Mouse (Mus musculus) kidney, adult 9 months (tissue): ENCODE measurements around the gene Ankle1.

ENCODE experiments used
- DNase-seq: peaks from one replicate; pipeline ENCODE4 v3.0.0; 2022

The Ankle1 gene

GRCm38 (mm10) chr8:71405401-71406098 is at the start of gene Ankle1:
Gene Ankle1, plus strand, starts transcription at chr8:71406010.
- DNase-seq, result peak; percentile 98

- no peak for DNase-seq
Observed at GRCm38 (mm10) chr8:71358026-71358425, 47.8 kb upstream of the Ankle1 start.

GRCm38 (mm10) chr8:71366771-71367528 is 38.9 kb upstream of the Ankle1 start, which contains the start of gene Use1:
Gene Use1, plus strand, starts transcription at chr8:71366848.
- peak; percentile 96 for DNase-seq

GRCm38 (mm10) chr8:71367529-71368176 is 38.2 kb upstream of the Ankle1 start:
- DNase-seq, result no peak

DNA sequence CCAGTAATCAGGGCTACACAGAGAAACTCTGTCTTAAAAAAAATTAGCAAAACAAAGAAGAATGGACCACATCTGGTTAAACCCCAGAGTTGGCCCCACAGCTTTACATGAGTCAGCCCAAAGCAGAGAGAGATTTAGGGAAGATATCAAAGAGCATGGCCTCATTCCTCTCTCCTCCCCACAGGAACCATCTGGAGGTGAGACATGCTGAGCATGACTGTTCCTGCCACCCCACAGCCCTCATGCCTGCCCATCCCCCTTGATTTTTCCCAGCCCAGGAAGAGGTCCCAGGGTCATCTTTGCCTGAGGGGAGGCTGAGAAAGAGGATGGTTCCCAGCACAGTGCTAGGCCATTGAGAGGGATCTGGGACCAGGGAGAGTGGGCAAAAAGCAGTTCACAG is 37.4 kb upstream of the Ankle1 start:
- DNase-seq, result no peak

DNA sequence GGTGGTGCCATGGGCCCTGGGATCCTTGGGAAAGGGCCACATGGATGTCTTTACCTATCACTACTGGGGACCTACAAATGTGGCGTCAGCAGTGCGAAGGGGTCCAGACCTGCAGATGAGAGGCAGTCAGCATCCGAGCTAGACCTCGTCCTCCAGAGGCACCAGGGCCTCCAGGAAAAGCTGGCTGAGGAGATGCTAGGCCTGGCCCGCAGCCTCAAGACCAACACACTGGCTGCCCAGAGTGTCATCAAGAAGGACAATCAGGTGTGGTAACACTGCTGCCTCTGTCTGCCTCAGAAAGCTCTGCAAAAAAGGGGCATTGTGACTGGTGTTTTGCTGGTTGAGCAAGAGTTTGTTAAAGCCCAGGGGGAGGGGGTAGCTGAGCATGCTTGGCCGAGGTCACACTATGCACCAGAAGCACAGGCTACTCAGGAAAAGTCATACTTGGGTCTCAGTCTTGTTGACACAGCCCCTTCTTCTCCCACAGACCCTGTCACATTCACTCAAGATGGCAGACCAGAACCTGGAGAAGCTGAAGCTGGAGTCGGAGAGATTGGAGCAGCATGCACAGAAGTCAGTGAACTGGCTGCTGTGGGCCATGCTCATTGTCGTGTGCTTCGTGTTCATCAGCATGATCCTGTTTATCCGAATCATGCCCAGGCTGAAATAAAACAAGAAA is 36.6 kb upstream of the Ankle1 start:
- DNase-seq, result no peak

- DNase-seq, result peak; percentile 37
Observed at GRCm38 (mm10) chr8:71370711-71371235, 35.0 kb upstream of the Ankle1 start.

DNA sequence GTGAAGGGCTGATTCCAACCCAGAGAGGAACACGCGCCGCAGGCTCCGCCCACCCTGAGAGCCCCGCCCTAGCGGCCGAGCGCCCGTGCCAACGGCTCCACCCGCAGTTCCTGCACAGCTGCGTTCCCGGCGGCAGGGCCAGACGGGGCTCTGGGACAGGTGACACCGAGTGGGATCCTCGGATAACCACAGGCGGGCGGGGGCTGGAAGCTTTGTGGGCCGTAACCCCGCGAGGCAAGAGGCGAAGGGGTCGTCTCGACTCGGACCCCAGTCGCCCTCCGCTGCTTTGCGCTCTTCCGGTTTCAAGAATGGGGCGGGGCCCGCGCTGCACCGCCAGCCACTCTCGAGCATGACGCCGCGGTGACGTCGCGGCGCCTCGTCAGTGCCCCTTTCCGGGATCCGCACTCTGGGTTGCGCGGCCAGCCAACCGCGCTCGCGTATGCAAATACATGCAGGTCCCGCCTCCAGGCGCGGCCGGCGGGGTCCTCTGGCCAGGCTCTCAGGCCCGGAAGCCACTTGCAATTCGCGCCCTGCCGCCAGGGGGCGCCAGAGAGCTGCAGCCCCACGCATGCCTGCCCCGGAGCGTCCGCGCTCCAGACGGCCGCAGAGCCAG is 34.5 kb upstream of the Ankle1 start, which contains the start of gene Ocel1:
Ocel1 (plus strand) TSS at position 63 of the 613 bp plus-strand sequence.
- DNase-seq, result peak; percentile 99

DNA sequence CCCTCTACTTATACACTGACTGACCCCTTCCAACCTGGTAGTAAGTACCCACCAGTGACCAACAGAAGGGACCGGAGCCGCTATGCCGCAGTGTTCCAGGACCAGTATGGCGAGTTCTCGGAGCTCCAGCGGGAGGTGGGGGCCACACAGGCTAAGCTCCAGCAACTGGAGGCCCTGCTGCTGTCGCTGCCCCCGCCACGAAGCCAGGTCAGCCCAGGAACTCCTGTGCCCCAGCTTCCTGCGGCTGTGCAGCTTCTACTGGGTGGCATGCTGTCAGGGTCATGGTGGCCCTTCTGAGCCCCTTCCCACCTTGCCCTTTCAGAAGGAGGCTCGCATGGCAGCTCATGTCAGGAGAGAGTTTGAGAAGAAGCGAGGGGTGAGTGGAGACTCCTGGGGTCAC is 33.4 kb upstream of the Ankle1 start:
- DNase-seq, result peak; percentile 32

DNA sequence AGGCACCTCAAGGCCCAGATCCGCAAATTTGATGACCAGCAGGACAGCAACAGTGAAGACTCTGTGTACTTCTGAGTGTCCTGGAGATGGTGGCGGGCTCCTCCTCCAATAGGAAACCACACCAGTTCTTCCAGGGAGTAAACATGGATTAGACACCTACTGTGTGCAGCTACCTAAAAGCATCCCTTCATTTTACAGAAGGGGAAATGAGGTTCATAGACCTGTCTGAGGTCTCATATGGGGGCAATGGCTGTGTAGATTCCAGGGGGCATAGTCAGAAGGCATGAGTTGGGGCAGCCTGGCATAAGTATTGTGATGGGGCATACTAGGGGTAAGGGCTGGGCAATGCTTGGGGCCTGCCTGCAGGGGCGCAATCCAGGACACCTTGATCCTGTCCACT is 32.8 kb upstream of the Ankle1 start:
- DNase-seq, result peak; percentile 20

- DNase-seq, result peak; percentile 69
Observed at GRCm38 (mm10) chr8:71374616-71375206, 31.1 kb upstream of the Ankle1 start.

DNA sequence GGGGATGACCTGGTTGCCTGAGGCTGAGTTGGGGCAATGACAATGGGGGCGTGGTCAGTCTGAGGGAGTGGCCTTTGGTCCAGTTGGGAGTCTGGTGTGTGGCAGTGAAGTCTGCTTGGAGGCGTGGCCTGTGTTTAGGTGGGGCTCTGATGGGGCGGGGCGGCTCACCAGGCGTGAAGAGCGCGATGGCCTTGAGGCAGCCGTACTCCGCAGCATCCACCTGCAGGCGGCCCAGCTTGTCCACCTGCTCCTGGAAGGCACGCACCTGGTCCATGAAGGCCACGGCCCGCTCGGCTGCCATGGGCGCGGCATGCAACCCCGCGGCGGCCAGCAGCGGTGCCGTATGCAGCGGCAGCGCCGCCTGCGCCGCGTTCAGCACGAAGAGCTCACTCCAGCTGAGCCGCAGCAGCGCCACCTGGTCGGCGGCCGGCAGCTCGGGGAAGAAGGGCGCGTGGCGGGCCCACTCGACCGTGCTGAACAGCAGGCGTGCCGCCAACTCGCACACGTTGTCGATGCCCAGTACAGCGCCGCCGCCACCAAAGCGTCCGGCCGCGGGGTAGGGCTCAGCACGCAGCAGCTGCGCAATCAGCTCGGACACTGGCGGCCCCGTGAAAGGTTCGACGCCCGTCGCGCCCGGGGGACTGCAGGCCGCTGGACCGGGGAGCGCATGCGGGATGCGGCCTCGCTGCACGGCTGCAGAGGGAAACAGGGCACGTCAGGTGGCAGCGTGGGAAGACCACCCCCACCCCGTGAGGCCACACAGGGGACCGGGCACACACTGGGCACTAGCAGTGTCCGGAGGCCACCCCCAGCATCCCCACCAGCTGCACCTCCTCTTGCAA is 30.0 kb upstream of the Ankle1 start:
- DNase-seq, result peak; percentile 96

DNA sequence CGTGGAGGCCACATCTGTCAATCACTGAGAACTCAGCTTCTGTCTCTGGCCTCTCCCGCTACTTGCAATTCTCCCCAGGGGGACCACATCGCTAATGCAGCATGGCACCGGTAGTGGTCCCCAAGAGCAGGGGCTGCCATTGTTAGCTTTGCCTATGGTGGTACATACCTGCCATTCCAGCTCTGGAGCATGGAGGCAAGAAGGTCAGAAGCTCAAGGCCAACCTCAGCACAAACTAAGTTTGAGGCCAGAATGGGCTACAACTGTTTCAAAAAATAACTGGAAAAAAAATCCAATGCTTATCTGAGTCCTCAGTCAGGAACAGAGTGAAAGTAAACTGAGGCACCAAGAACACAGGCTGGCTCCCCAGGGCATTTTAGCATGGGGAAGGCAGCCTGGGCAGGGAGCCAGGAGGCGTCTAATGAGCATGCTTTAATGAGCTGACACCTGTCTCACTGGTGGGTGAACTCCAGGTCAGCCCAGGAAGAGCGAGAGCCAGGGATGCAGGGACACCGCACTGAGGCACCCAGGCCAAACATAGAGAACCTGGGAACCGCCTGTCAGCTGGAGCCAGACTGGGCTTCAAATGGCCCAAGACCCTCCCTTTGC is 29.3 kb upstream of the Ankle1 start:
- peak; percentile 56 for DNase-seq

DNA sequence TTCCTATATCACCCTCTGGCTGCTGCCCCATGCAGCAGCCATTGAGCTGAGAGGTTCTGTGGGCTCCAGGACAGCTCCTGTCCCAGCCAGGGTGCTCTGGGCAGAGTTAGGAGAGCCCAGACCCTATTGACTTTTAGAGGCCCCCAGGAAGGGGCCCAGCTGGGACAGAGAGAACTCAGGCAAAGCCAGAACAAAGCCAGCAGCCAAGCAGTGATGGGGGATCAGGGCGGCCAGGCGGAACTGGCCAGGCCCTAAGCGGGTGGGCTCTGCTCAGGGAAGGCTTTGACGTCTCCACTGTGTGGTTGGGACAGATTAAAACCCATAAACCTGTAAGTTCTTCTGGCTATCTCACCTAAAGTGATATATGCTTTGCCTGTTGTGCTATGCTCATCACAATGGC is 26.8 kb upstream of the Ankle1 start:
- no peak for DNase-seq

DNA sequence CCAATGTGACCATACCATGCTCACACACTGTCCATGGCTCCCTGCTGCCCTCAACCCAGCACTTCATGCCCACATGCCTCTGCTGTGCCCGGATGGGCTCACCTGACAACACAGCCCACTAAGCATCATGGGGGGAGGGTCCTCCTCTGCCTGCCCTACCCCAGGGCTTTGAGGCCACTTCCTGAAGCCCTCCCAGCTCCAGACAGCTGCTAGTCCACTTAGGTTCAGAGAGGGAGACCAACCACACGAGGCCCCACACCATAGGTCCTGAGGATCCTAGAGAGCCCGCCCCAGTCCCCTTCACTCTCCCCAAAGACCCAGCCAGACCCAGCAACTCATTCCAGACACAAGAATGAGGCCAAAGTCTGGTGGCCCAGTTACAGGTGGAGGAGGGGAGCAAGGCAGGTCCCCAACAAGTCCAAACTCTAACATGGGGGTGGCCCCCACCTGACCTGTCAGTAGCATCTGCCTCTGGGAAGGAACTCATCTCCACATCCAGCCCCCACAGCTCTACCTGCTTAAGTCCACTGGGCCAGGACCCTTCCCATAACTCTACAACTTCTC is 26.2 kb upstream of the Ankle1 start:
- peak; percentile 74 for DNase-seq

GRCm38 (mm10) chr8:71380178-71381171 is 25.3 kb upstream of the Ankle1 start:
- DNase-seq, result peak; percentile 50

DNA sequence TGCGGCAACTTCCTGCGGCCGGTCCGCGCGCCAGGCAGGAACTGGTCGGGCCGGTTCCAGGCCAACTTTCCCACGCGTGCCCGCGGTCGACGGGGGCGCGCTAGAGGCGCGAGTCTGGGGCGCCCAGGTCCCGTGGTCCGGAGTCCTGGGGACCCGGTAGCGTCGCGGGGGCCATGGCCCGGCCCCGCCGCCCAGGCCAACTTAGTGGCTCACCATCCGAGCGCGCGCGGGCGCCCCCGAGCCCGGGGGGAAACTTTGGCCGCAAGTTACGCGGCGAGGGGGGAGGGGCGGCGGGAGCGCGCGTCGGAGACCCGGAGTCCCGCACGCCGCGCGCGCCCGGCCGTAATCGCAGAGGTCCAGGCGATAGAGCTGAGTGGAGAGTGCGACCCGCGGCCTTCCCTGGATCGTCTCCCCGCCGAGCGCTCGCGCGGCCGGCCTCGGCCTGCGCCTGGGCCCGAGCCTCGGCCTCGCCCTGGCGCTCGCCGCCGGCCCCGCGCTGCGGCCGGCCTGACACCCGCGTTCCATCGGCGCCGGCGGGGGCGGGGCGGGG is 24.3 kb upstream of the Ankle1 start, which contains the start of gene Nr2f6:
Nr2f6 (minus strand) TSS at position 540 of the 550 bp plus-strand sequence.
- peak; percentile 75 for DNase-seq
